Mouse (Mus musculus) bone marrow macrophage, adult 2 months (primary cell): ENCODE measurements around the gene Hist1h4b.
"Not testable (repeated sequence)": the region's sequence is repeated elsewhere in the genome, so short reads cannot be mapped to it uniquely, and the experiment has no call there.

Experiments
- CTCF ChIP-seq: IDR thresholded peaks from 2 replicates; pipeline ENCODE4 v1.5.1; 2012; ENCODE audit warnings: low read depth, mild to moderate bottlenecking, low read length, moderate library complexity
- POLR2A ChIP-seq: IDR thresholded peaks from 2 replicates; pipeline ENCODE4 v1.6.1; 2012; ENCODE audit warnings: mild to moderate bottlenecking, low read depth, low read length, borderline replicate concordance

DNA sequence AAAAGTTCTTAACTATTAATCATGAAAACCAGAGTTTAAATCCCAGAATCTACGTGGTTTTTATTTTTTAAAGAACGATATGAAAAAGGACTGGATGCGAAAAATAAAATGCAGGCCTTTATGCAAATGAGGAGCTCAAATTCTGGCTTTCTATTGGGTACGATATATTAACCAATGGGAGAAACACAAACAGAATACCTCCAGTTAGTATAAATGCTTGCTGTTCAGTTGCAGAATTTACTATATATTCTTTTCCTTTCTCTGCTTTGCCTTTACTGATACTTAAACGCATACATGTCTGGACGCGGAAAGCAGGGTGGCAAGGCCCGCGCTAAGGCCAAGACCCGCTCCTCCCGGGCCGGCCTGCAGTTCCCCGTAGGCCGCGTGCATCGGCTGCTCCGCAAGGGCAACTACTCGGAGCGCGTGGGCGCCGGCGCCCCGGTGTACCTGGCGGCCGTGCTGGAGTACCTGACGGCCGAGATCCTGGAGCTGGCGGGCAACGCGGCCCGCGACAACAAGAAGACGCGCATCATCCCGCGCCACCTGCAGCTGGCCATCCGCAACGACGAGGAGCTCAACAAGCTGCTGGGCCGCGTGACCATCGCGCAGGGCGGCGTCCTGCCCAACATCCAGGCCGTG lies 5.9 kb upstream of the Hist1h4b start, which contains the start of gene Hist1h2ab:
- not testable (repeated sequence) for TF ChIP-seq POLR2A, CTCF
